Comparison of ENCODE assay signal across 8 mouse cellular contexts in the genomic region with DNA sequence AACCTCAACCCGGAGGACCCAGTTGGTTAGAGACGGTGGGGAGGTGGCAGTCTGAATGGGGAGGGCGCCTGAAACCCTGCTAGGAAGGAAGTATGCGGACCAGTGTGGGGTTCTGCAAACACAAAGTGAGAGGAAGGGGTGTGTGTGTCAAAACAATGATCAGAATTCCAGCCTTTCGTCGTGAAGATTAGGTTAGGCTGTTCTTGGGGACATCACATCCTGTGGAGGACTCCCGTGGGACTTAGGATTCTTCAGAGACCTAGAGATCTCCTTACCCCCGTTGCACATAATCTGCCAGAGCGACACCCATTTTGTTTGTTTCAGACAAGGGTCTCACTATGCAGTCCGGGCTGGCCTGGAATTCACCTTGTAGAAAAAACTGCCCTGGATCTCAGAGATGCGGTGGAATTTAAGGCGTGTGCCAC. TPM values are rescaled to one million over a fixed set of nuclear protein-coding genes. Genes with fewer than 3 reads are reported as not detected.
DNase-seq lines count a peak whose midpoint lies in the region; ATAC-seq and TF ChIP-seq lines count a peak whose summit lies in the region.

No protein-coding gene starts in this region.

- no peaks in the 10 kb centered on the region for H3K9me3 ChIP-seq in lung, embryonic 14.5 days (ENCODE audit: low read depth, low read length)
- no peaks in the 10 kb centered on the region for H3K9me3 ChIP-seq in forebrain, embryonic 10.5 days
- no peaks in the 10 kb centered on the region for H3K9me3 ChIP-seq in hindbrain, embryonic 15.5 days
- H3K9me3 ChIP-seq in lung, postnatal 0 days (ENCODE audit: low read length): no peaks in the 10 kb centered on the region

- H3K27me3 ChIP-seq in lung, embryonic 14.5 days (ENCODE audit: insufficient read depth, low read length): no peaks in the 10 kb centered on the region
- no peaks in the 10 kb centered on the region for H3K27me3 ChIP-seq in forebrain, embryonic 10.5 days (ENCODE audit: poor library complexity, severe bottlenecking)
- no peaks in the 10 kb centered on the region for H3K27me3 ChIP-seq in hindbrain, embryonic 15.5 days
- no peaks in the 10 kb centered on the region for H3K27me3 ChIP-seq in lung, postnatal 0 days (replicated peaks; ENCODE audit: insufficient read depth, low read length)
- no peaks in the 10 kb centered on the region for H3K27me3 ChIP-seq in spleen, adult 2 months (ENCODE audit: control insufficient read depth, insufficient read depth, low read length)

- H3K4me2 ChIP-seq in lung, embryonic 14.5 days: peak overlapping the region; percentile 88
- peak overlapping the region; percentile 93 for H3K4me2 ChIP-seq in hindbrain, embryonic 15.5 days
- peak overlapping the region; percentile 86 for H3K4me2 ChIP-seq in lung, postnatal 0 days (replicated peaks; ENCODE audit: low read depth, low read length)

- peak overlapping the region; percentile 84 for H3K27ac ChIP-seq in lung, embryonic 14.5 days (ENCODE audit: low read depth)
- H3K27ac ChIP-seq in forebrain, embryonic 10.5 days: peak overlapping the region; percentile 96
- peak overlapping the region; percentile 88 for H3K27ac ChIP-seq in hindbrain, embryonic 15.5 days (replicated peaks)
- peak overlapping the region; percentile 71 for H3K27ac ChIP-seq in lung, postnatal 0 days (ENCODE audit: low read length)
- peak overlapping the region; percentile 87 for H3K27ac ChIP-seq in spleen, adult 2 months (ENCODE audit: insufficient read depth, low read length)

- 0 out of 2 replicates have a peak, but pooled peaks have one; percentile 15 for ATAC-seq in lung, embryonic 14.5 days (ENCODE audit: insufficient read depth)
- ATAC-seq in hindbrain, embryonic 15.5 days (ENCODE audit: low FRiP score, low read depth): peak; percentile 35; the same call in 1 of the 2 replicates
- peak; percentile 34 for ATAC-seq in lung, postnatal 0 days

- H3K36me3 ChIP-seq in lung, embryonic 14.5 days (ENCODE audit: insufficient read depth): peaks cover 30% of the 10 kb centered on the region
- H3K36me3 ChIP-seq in forebrain, embryonic 10.5 days (replicated peaks): peaks cover 33% of the 10 kb centered on the region
- H3K36me3 ChIP-seq in hindbrain, embryonic 15.5 days: no peaks in the 10 kb centered on the region
- H3K36me3 ChIP-seq in lung, postnatal 0 days (ENCODE audit: insufficient read depth, low read length): 0 out of 2 replicates have a peak, but pooled peaks cover 3% of the 10 kb centered on the region
- H3K36me3 ChIP-seq in spleen, adult 2 months (ENCODE audit: control insufficient read depth, insufficient read depth, low read length): 0 out of 2 replicates have a peak, but pooled peaks cover 2% of the 10 kb centered on the region

- H3K4me3 ChIP-seq in lung, embryonic 14.5 days (ENCODE audit: low read depth, low read length): peak overlapping the region; percentile 85
- H3K4me3 ChIP-seq in forebrain, embryonic 10.5 days: peak overlapping the region; percentile 99
- H3K4me3 ChIP-seq in hindbrain, embryonic 15.5 days: peak overlapping the region; percentile 45
- H3K4me3 ChIP-seq in lung, postnatal 0 days (ENCODE audit: low read depth, low read length): peak overlapping the region; percentile 43
- peak overlapping the region; percentile 86 for H3K4me3 ChIP-seq in spleen, adult 2 months (ENCODE audit: extremely low read depth, insufficient read depth, insufficient read length)

- no peak for TF ChIP-seq POLR2A in spleen, adult 2 months (IDR thresholded peaks at IDR 0.05; ENCODE audit: low read depth, low read length)

- H3K9ac ChIP-seq in lung, embryonic 14.5 days: peak overlapping the region; percentile 58
- peak overlapping the region; percentile 60 for H3K9ac ChIP-seq in hindbrain, embryonic 15.5 days
- H3K9ac ChIP-seq in lung, postnatal 0 days (replicated peaks; ENCODE audit: low read depth): peak overlapping the region; percentile 43

- DNase-seq in lung, embryonic 14.5 days: peak; percentile 68
- DNase-seq in lung, adult 18-20 months: no peak
- DNase-seq in forebrain, embryonic 10.5 days (ENCODE audit: extremely low spot score, low spot score): no peak
- peak; percentile 70 for DNase-seq in lung, postnatal 0 days (ENCODE audit: low spot score)
- peak in 1 of 2 experiments; percentile 12 for DNase-seq in spleen, adult 2 months (ENCODE audit: low read depth in 1 of 2, low spot score in 2 of 2)
- DNase-seq in urinary bladder, postnatal 10 days (ENCODE audit: low spot score): no peak
- no peak for DNase-seq in left cerebral cortex, adult 18-20 months (ENCODE audit: low spot score in 2 of 2)

- TF ChIP-seq CTCF in lung, embryonic 14.5 days (IDR thresholded peaks at IDR 0.05; ENCODE audit: low read depth): no peak
- no peak for TF ChIP-seq CTCF in lung, postnatal 0 days (IDR thresholded peaks at IDR 0.05)
- TF ChIP-seq CTCF in spleen, adult 2 months (IDR thresholded peaks at IDR 0.05; ENCODE audit: extremely low read depth, insufficient read depth, insufficient read length, insufficient replicate concordance): no peak

- TF ChIP-seq EP300 in lung, postnatal 0 days (IDR thresholded peaks at IDR 0.05): no peak

- 4% methylated on average over 12 of the region's 12 CpGs for WGBS in lung, embryonic 14.5 days
- WGBS in forebrain, embryonic 10.5 days: 9% methylated on average over 12 of the region's 12 CpGs
- 11% methylated on average over 12 of the region's 12 CpGs for WGBS in hindbrain, embryonic 15.5 days
- WGBS in lung, postnatal 0 days: 5% methylated on average over 12 of the region's 12 CpGs
- 17% methylated on average over 12 of the region's 12 CpGs for WGBS in spleen, adult 2 months

- H3K4me1 ChIP-seq in lung, embryonic 14.5 days (ENCODE audit: insufficient read depth): peaks cover 16% of the 10 kb centered on the region
- H3K4me1 ChIP-seq in forebrain, embryonic 10.5 days: peaks cover 47% of the 10 kb centered on the region
- H3K4me1 ChIP-seq in hindbrain, embryonic 15.5 days (replicated peaks): peaks cover 31% of the 10 kb centered on the region
- peaks cover 10% of the 10 kb centered on the region for H3K4me1 ChIP-seq in lung, postnatal 0 days (ENCODE audit: insufficient read depth, low read depth, low read length)
- H3K4me1 ChIP-seq in spleen, adult 2 months (ENCODE audit: control insufficient read depth, insufficient read depth, insufficient read length): peaks cover 13% of the 10 kb centered on the region; the same call in 1 of the 2 replicates

RNA-seq across cellular contexts. Expression of a gene that starts 0.7 kb away (rescaled TPM):
- 324 and 332 TPM in 2 replicates for polyA plus RNA-seq in lung, embryonic 14.5 days (2014; fragmentation: Nextera tagmentation; extraction: Ambion mirVana)
- 446 and 451 TPM in 2 replicates for polyA plus RNA-seq in forebrain, embryonic 10.5 days (2016; fragmentation: Nextera tagmentation; extraction: Ambion mirVana)
- polyA plus RNA-seq in hindbrain, embryonic 15.5 days (2015; fragmentation: Nextera tagmentation; extraction: Ambion mirVana): 42.2 and 62.1 TPM in 2 replicates
- polyA plus RNA-seq in lung, postnatal 0 days (2015; fragmentation: Nextera tagmentation; extraction: Ambion mirVana): 16.5 and 20.2 TPM in 2 replicates
- polyA plus RNA-seq in spleen, adult 2 months (2012; rRNA removed): 24.0 and 32.3 TPM in 2 replicates
- 1 to 10 TPM in 1 of 2 experiments, under 1 TPM in 1; 0.89 to 1.3 TPM for total RNA-seq in left cerebral cortex, adult 18-20 months (2021)

RNA-seq across cellular contexts. Expression of a gene that starts 9.9 kb away (rescaled TPM):
- 96.5 and 97.8 TPM in 2 replicates for polyA plus RNA-seq in lung, embryonic 14.5 days (2014; fragmentation: Nextera tagmentation; extraction: Ambion mirVana)
- 42.8 and 45.5 TPM in 2 replicates for polyA plus RNA-seq in forebrain, embryonic 10.5 days (2016; fragmentation: Nextera tagmentation; extraction: Ambion mirVana)
- polyA plus RNA-seq in hindbrain, embryonic 15.5 days (2015; fragmentation: Nextera tagmentation; extraction: Ambion mirVana): 35.2 TPM in 2 replicates
- 351 and 356 TPM in 2 replicates for polyA plus RNA-seq in lung, postnatal 0 days (2015; fragmentation: Nextera tagmentation; extraction: Ambion mirVana)
- polyA plus RNA-seq in spleen, adult 2 months (2012; rRNA removed): 105 and 130 TPM in 2 replicates
- total RNA-seq in left cerebral cortex, adult 18-20 months (2021): 10 to 100 TPM; 18.3 to 19.2 TPM

RNA-seq across cellular contexts. Expression of a gene that starts 19.5 kb away (rescaled TPM):
- polyA plus RNA-seq in lung, embryonic 14.5 days (2014; fragmentation: Nextera tagmentation; extraction: Ambion mirVana): 1.3 and 1.8 TPM in 2 replicates
- polyA plus RNA-seq in forebrain, embryonic 10.5 days (2016; fragmentation: Nextera tagmentation; extraction: Ambion mirVana): 0.79 and 2.0 TPM in 2 replicates
- 0.14 and 0.27 TPM in 2 replicates for polyA plus RNA-seq in hindbrain, embryonic 15.5 days (2015; fragmentation: Nextera tagmentation; extraction: Ambion mirVana)
- 1.1 TPM in 2 replicates for polyA plus RNA-seq in lung, postnatal 0 days (2015; fragmentation: Nextera tagmentation; extraction: Ambion mirVana)
- polyA plus RNA-seq in spleen, adult 2 months (2012; rRNA removed): 10.2 and 10.4 TPM in 2 replicates
- under 1 TPM; 0.51 to 0.91 TPM for total RNA-seq in left cerebral cortex, adult 18-20 months (2021)

RNA-seq across cellular contexts. Expression of a gene that starts 28.7 kb away (rescaled TPM):
- 94.1 and 96.4 TPM in 2 replicates for polyA plus RNA-seq in lung, embryonic 14.5 days (2014; fragmentation: Nextera tagmentation; extraction: Ambion mirVana)
- 171 and 178 TPM in 2 replicates for polyA plus RNA-seq in forebrain, embryonic 10.5 days (2016; fragmentation: Nextera tagmentation; extraction: Ambion mirVana)
- polyA plus RNA-seq in hindbrain, embryonic 15.5 days (2015; fragmentation: Nextera tagmentation; extraction: Ambion mirVana): 95.1 and 105 TPM in 2 replicates
- polyA plus RNA-seq in lung, postnatal 0 days (2015; fragmentation: Nextera tagmentation; extraction: Ambion mirVana): 90.5 and 95.8 TPM in 2 replicates
- 18.1 and 21.8 TPM in 2 replicates for polyA plus RNA-seq in spleen, adult 2 months (2012; rRNA removed)
- 10 to 100 TPM; 53.8 to 60.7 TPM for total RNA-seq in left cerebral cortex, adult 18-20 months (2021)

RNA-seq across cellular contexts. Expression of a gene that starts 28.8 kb away (rescaled TPM):
- 11.1 and 11.7 TPM in 2 replicates for polyA plus RNA-seq in lung, embryonic 14.5 days (2014; fragmentation: Nextera tagmentation; extraction: Ambion mirVana)
- polyA plus RNA-seq in forebrain, embryonic 10.5 days (2016; fragmentation: Nextera tagmentation; extraction: Ambion mirVana): 8.7 and 9.7 TPM in 2 replicates
- 8.7 and 9.0 TPM in 2 replicates for polyA plus RNA-seq in hindbrain, embryonic 15.5 days (2015; fragmentation: Nextera tagmentation; extraction: Ambion mirVana)
- 6.1 TPM in 2 replicates for polyA plus RNA-seq in lung, postnatal 0 days (2015; fragmentation: Nextera tagmentation; extraction: Ambion mirVana)
- polyA plus RNA-seq in spleen, adult 2 months (2012; rRNA removed): 47.0 and 48.1 TPM in 2 replicates
- 10 to 100 TPM; 30.0 to 33.1 TPM for total RNA-seq in left cerebral cortex, adult 18-20 months (2021)

Comparison
In these comparisons a context has a peak if more than half of its experiments do, and no peak if none do; other contexts are left out.
1. DNase-seq: peak in lung, embryonic 14.5 days (single experiment) and lung, postnatal 0 days (single experiment); none in lung, adult 18-20 months (0 of 2), forebrain, embryonic 10.5 days (single experiment), urinary bladder, postnatal 10 days (single experiment) and left cerebral cortex, adult 18-20 months (0 of 2).
2. H3K4me3 ChIP-seq: peak in every context shown above with its lines; median percentile 99 in forebrain, embryonic 10.5 days; 86 in spleen, adult 2 months; 85 in lung, embryonic 14.5 days; 45 in hindbrain, embryonic 15.5 days; 43 in lung, postnatal 0 days.
3. Peak in every context shown above with its lines, with median percentiles within 50 percentile points of each other: ATAC-seq, H3K27ac ChIP-seq, H3K4me2 ChIP-seq and H3K9ac ChIP-seq.